Mouse (Mus musculus) adrenal gland, postnatal 0 days (tissue): ENCODE measurements around the gene Lrrc46. TPM values are rescaled to one million over a fixed set of nuclear protein-coding genes. Genes with fewer than 3 reads are reported as not detected.

Experiments
- microRNA-seq: library from miRNA; unstranded; fragments of <30 nt; microRNA quantifications from one replicate; pipeline ENCODE4, GENCODE M21; 2016; ENCODE audit warnings: borderline replicate concordance; ENCODE audit not compliant: insufficient number of aligned reads
- polyA plus RNA-seq: library from polyadenylated mRNA; unstranded; fragments of >200 nt; fragmentation: Nextera tagmentation; extraction: Ambion mirVana; gene quantifications from 2 replicates; pipeline ENCODE4 v1.2.1, GENCODE M21; 2015

Lrrc46 gene
- polyA plus RNA-seq = 1.7 TPM in 2 replicates

DNA sequence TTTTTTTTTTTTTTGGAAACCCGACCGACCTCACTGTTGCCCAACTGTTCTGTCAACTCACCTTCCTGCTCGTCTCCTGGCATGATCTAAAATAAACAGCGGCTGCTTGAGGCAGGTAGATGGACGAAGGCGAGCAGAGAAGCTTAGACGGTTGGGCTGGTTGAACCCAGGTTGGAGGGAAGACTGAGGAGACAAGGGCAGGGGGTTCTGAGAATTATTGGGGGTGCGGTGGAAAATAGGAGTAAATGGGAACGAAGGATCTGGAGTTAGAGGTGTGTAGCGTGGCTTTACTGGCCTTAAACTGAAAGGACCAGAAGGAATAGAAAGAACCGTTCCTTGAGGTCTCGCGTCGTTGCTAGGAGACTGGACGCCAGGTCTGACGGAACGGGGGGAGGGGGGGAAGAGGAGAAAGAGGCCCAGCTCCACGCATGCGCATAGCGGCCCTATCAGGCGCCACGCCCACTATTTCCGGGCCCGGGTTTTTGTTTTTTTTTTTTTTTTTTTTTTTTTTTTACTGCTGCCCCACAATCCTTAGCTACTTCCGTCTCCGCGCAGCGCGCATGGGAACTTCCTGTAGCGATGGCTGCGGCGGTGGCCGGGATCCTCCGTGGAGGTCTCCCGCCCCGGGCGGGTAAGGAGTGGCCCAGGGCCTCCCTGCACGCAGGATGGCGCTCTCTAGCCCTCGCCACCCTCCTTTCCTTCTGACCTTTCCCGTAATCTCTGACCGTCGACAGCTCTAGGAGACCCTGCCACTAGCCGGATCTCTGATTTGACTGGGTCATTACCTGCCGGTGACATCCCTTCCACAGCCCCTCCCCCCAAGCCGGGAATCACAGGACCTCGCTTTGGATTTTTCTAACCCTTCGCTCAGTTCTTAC is at the start of gene Lrrc46, which contains the start of gene Mrpl10:
Gene Lrrc46 (minus strand): TSS at position 386 of the 878 bp plus-strand sequence.
Gene Mrpl10 (plus strand): TSS at position 539 of the 878 bp plus-strand sequence.

DNA sequence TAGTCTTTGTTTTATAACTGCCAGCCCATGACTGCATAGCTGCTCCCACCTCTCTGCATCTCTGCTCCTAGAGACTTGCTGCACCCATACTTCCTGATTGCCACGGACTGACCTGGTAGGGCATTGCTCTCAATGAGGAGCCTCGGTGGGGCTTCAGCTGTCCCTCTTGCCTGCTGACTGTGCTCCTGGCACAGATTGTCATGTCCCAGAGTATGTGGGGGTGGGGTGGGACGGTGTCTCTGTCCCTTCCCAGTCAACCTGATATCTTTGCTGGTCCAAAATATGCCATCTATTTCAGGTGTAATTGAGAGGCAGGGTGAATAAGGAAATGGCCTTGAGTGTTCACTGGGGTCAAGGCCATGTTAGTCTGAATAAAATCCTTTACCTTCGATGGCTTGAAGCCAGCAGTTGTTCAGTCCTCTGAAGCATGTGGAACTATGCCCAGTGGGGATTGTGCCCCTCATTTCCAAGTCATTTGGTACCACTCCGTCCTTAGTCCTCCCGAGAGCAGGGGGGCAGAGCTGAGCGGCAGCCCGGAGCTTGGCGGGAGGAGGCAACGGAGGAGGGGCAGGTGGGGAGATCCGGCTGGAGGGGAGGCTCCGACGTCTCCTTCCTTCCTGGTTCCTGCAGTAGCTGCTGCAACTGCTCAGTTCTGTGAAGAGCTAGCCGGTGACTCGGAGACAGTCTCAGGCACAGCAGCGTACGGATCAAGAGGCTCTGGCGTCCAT is 9.2 kb upstream of the Lrrc46 start, which contains the start of gene Osbpl7:
Gene Osbpl7 (plus strand): TSS at position 413 of the 728 bp plus-strand sequence.

DNA sequence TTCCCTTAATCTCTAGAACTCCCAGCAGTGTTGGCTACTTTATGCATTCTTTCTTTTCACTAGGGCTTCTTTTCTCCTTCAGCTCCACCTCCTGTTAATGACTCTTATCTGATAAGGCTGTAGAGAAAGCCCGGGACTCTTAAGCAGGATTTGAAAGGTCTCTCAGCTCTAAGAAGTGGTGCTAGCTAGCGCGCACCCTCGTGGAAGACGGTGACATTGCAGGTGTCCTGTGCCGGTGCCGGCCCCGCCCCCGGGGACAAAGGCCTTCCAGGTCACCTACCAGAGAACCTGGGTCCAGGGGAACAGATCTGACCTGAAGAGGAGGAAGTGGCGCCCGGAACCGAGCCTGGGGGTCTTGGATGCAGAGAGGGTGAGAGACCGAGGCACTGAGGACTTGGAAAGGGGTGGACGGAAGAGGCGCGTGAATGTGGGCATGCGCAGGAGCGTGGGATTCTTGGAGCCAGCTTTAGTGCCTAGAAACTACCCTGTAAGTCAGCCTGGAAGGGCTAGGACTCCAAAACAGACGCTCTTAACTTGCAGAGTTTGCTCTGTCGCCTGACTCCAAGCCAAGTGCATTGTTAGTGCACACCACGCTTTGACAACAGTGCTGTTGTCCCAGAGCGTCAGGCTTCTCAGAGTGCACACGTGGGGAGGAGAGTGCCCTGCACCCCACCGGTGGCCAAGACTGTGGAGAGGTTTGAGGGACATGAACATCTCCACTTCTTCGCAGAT is 11.4 kb downstream of the Lrrc46 start, which contains the start of gene Scrn2:
Gene Scrn2 (plus strand): TSS at position 253 of the 732 bp plus-strand sequence.

DNA sequence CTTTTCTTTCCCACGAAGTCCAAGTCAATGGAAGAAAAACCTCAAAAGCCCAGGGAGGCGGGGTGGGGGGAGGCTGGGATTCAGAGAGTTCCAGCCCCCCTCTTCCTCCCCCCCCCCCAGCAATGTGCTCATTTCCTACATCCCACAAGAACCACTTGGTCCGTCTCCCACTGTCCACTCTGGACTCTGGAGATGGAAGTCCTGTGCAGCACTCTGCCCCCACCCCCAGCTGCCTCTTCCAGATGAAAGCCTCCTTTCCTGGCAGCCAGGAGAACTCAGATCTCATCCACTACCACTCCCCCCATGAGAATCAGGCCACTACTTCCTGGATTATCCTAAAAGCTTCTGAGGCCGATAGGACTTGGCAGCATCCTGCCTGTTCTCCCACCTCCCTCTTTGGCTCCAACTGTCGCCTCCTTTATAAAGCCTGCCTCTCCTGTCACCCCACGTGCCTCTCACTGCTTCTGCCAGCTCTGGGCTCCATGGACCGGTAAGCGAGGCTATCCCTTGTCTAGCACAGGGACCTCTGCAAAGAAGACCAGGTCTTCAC is 28.0 kb downstream of the Lrrc46 start, which contains the start of gene Sp6:
Gene Sp6 (plus strand): TSS at position 274 of the 550 bp plus-strand sequence.

Small RNA genes within 50 kb of the gene (microRNA-seq; reads per million reads assigned to microRNA genes)
- gene Mir8103 = not detected

Other genes with a start within 250 kb of the Lrrc46 start
- 55.8 and 96.5 TPM in 2 replicates for gene Nfe2l1, start 211.4 kb downstream of the Lrrc46 start, polyA plus RNA-seq
- 116 and 179 TPM in 2 replicates for gene Copz2, start 191.5 kb downstream of the Lrrc46 start, polyA plus RNA-seq
- 67.4 and 76.8 TPM in 2 replicates for gene Cdk5rap3, start 124.9 kb downstream of the Lrrc46 start, polyA plus RNA-seq
- 1.4 and 1.9 TPM in 2 replicates for gene Prr15l, start 113.3 kb downstream of the Lrrc46 start, polyA plus RNA-seq
- 26.1 and 40.0 TPM in 2 replicates for gene Pnpo, start 97.4 kb downstream of the Lrrc46 start, polyA plus RNA-seq
- gene Sp2, start 58.4 kb downstream of the Lrrc46 start, polyA plus RNA-seq = 13.0 and 14.4 TPM in 2 replicates
- not detected in 2 replicates for gene Sp6, start 28.0 kb downstream of the Lrrc46 start, polyA plus RNA-seq
- 19.7 and 38.7 TPM in 2 replicates for gene Scrn2, start 11.5 kb downstream of the Lrrc46 start, polyA plus RNA-seq
- gene Mrpl10, start 153 bp upstream of the Lrrc46 start, polyA plus RNA-seq = 60.0 and 107 TPM in 2 replicates
- 5.1 and 9.9 TPM in 2 replicates for gene Osbpl7, start 9.2 kb upstream of the Lrrc46 start, polyA plus RNA-seq
- 0.28 and 0.50 TPM in 2 replicates for gene Tbx21, start 73.9 kb upstream of the Lrrc46 start, polyA plus RNA-seq
- 4.4 and 5.1 TPM in 2 replicates for gene Tbkbp1, start 110.1 kb upstream of the Lrrc46 start, polyA plus RNA-seq
- 16.4 and 17.9 TPM in 2 replicates for gene Kpnb1, start 146.5 kb upstream of the Lrrc46 start, polyA plus RNA-seq
- 32.5 and 54.5 TPM in 2 replicates for gene Npepps, start 239.2 kb upstream of the Lrrc46 start, polyA plus RNA-seq